Mouse (Mus musculus) kidney, postnatal 0 days (tissue): ENCODE measurements around the gene Cdh12. TPM values are rescaled to one million over a fixed set of nuclear protein-coding genes. Genes with fewer than 3 reads are reported as not detected.
"Not testable (repeated sequence)": the region's sequence is repeated elsewhere in the genome, so short reads cannot be mapped to it uniquely, and the experiment has no call there.

ENCODE experiments used
- ATAC-seq: fragments of 200-750 bp; cut with Nextera tagmentation; replicated peaks from 2 replicates; pipeline ENCODE4 v1.8.0; 2017; ENCODE audit warnings: low read depth, moderate number of reproducible peaks, moderate TSS enrichment, moderate library complexity; ENCODE audit not compliant: low FRiP score
- DNase-seq: peaks from one replicate; pipeline ENCODE4 v3.0.0-alpha.2; 2016; ENCODE audit warnings: low spot score
- H3K27ac ChIP-seq: fragments of 300-500 bp; sonication (generic); 2 replicates; pipeline ENCODE4 v1.5.1; 2014; ENCODE audit warnings: mild to moderate bottlenecking
- H3K27me3 ChIP-seq: fragments of 300-500 bp; sonication (generic); 2 replicates; pipeline ENCODE4 v1.6.1; 2014; ENCODE audit warnings: low read length, mixed read lengths; ENCODE audit not compliant: insufficient read depth
- H3K36me3 ChIP-seq: fragments of 300-500 bp; sonication (generic); 2 replicates; pipeline ENCODE4 v1.6.1; 2014; ENCODE audit warnings: low read length, mixed read lengths; ENCODE audit not compliant: insufficient read depth
- H3K4me1 ChIP-seq: fragments of 300-500 bp; sonication (generic); replicated peaks from 2 replicates; pipeline ENCODE4 v1.6.1; 2014; ENCODE audit warnings: antibody characterized with exemption, low read length, mixed read lengths; ENCODE audit not compliant: insufficient read depth
- H3K4me2 ChIP-seq: fragments of 300-500 bp; sonication (generic); 2 replicates; pipeline ENCODE4 v1.6.1; 2014; ENCODE audit warnings: mild to moderate bottlenecking, low read length, moderate library complexity, mixed read lengths
- H3K4me3 ChIP-seq: fragments of 300-500 bp; sonication (generic); replicated peaks from 2 replicates; pipeline ENCODE4 v1.5.1; 2014; ENCODE audit warnings: low read depth, low read length
- H3K9ac ChIP-seq: fragments of 300-500 bp; sonication (generic); 2 replicates; pipeline ENCODE4 v1.6.1; 2014; ENCODE audit warnings: low read depth, low read length
- H3K9me3 ChIP-seq: fragments of 300-500 bp; sonication (generic); replicated peaks from 2 replicates; pipeline ENCODE4 v1.6.1; 2016; ENCODE audit warnings: low read length, inconsistent platforms, mixed read lengths
- CTCF ChIP-seq: IDR thresholded peaks from 2 replicates; pipeline ENCODE4 v1.5.1; 2016; ENCODE audit warnings: antibody characterized with exemption, low read depth, mild to moderate bottlenecking, moderate library complexity
- WGBS: fragments of 180-500 bp; shearing (Covaris S2); extraction: QIAGEN DNeasy Blood & Tissue Kit; methylation state at CpG from one replicate; pipeline ENCODE4 v1.1.7; 2014; 5-methylcytosine and 5-hydroxymethylcytosine counted together
- polyA plus RNA-seq: library from polyadenylated mRNA; unstranded; fragments of >200 nt; fragmentation: Nextera tagmentation; extraction: Ambion mirVana; gene quantifications from 2 replicates; pipeline ENCODE4 v1.2.1, GENCODE M21; 2015

The Cdh12 gene
- polyA plus RNA-seq, 1 experiment from 2014 or later: 0.01 TPM

DNA sequence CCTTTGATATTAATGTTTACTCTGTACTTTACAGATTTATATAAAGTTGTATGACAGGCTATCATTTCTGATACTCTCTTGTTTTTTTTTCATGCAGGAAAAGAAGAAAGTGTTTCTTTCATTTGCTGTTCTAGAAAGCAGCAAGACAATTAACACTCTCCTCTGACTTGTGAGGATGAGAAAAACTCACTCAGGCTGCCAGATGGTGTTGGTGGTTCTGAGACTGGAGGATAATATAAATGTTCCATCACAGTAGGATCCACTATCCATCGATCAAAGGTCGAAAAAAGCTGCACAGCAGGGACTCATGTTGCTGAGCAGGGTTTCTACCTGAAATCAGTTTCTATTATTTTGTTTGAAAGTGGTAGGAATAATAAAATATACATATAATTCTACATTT lies 185.5 kb downstream of the Cdh12 start:
- no peak overlapping the region for H3K9ac ChIP-seq
- H3K4me1 ChIP-seq: no peaks in the 10 kb centered on the region
- no peak overlapping the region for H3K27ac ChIP-seq
- no peaks in the 10 kb centered on the region for H3K9me3 ChIP-seq
- TF ChIP-seq CTCF: no peak
- no peaks in the 10 kb centered on the region for H3K27me3 ChIP-seq
- no peak overlapping the region for H3K4me2 ChIP-seq
- ATAC-seq: no peak
- no peaks in the 10 kb centered on the region for H3K36me3 ChIP-seq
- no peak for DNase-seq
- 75% methylated on average over 2 of the region's 2 CpGs for WGBS
- no peak overlapping the region for H3K4me3 ChIP-seq

DNA sequence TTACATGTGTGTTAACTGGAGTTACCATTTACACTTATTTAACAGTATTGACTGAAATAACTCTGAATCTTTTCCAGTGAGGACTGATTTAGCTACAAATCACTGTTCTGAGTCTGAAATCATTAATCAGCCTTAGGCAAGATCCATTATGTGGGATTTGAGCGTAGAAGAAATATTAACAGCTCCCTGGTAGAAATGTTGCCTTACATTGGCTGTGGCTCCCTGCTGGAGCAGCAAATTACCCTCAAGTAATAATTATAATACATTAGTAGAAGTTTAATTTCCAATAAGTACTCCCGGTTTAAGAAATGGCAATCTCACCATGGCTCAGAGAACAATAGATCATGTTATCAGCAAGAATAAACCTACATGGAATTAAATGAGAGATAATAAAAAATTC lies 190.1 kb downstream of the Cdh12 start:
- no peak overlapping the region for H3K27ac ChIP-seq
- no peak for TF ChIP-seq CTCF
- ATAC-seq (no peak), DNase-seq (no peak)
- H3K4me2 ChIP-seq: no peak overlapping the region
- H3K9me3 ChIP-seq: no peaks in the 10 kb centered on the region
- no peak overlapping the region for H3K4me3 ChIP-seq
- no peaks in the 10 kb centered on the region for H3K27me3 ChIP-seq
- H3K9ac ChIP-seq: no peak overlapping the region
- H3K36me3 ChIP-seq: no peaks in the 10 kb centered on the region
- no peaks in the 10 kb centered on the region for H3K4me1 ChIP-seq
- 70% methylated on average over 2 of the region's 2 CpGs for WGBS

DNA sequence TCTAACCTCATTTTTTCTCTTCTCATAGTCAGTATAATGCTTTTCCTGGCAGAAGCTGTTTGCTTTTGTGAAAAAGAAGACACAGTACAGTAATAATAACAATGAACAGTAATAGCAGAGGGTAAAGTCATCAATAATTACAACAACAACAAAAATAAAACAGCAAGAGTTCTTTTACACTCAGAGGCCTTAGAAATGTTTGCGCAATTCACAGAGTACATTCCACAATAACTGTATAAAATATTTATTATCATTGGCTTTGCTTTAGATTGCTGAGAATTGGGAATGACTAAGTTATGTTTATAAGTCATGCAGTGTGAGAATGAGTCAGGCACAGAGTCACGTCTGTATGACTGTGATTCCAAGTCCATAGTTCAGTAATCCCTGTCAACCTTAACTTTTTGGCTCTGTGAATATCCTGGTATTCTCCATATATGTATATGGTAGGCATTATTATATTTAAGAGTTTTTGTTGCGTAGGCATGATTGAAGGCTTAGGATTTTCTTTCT lies 193.9 kb downstream of the Cdh12 start:
- H3K9me3 ChIP-seq: no peaks in the 10 kb centered on the region
- H3K9ac ChIP-seq: no peak overlapping the region
- peak; percentile 1 for DNase-seq
- no peaks in the 10 kb centered on the region for H3K4me1 ChIP-seq
- ATAC-seq: no peak
- WGBS: 79% methylated on average over 3 of the region's 3 CpGs
- H3K27me3 ChIP-seq: no peaks in the 10 kb centered on the region
- H3K36me3 ChIP-seq: no peaks in the 10 kb centered on the region
- no peak overlapping the region for H3K27ac ChIP-seq
- no peak overlapping the region for H3K4me3 ChIP-seq
- H3K4me2 ChIP-seq: no peak overlapping the region
- no peak for TF ChIP-seq CTCF

GRCm38 (mm10) chr15:20660221-20660620 lies 211.2 kb downstream of the Cdh12 start:
- H3K4me2 ChIP-seq: no peak overlapping the region

DNA sequence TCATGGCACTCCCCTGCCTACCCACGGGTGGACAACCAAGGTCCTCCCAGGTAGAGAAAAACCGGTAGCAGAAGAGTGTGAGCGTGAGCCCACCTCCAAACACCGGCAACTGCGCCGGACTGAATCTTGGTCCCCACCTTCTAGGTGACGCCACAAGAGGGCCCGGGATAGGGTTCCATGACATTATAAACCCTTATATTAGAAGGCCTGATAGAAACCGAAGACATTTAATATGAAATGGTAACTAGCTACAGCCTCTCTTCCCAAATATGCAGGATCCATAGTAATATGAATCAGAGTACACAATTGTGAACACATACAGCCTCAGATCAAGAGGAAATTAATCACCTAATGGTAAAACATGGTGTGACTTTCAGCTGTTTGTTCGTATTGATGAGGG lies 217.6 kb downstream of the Cdh12 start, which contains the start of gene Acot10:
Gene Acot10, minus strand, starts transcription at position 101 of the 400 bp plus-strand sequence.
- no peak within 1 kb of the TSS for H3K27ac ChIP-seq
- H3K4me3 ChIP-seq: no peak within 1 kb of the TSS
- no peaks in the 10 kb centered on the region for H3K36me3 ChIP-seq
- ATAC-seq (no peak), DNase-seq (no peak)
- 90% methylated on average over 10 of the region's 10 CpGs for WGBS
- H3K9ac ChIP-seq: no peak within 1 kb of the TSS
- H3K9me3 ChIP-seq: no peaks in the 10 kb centered on the region
- no peaks in the 10 kb centered on the region for H3K27me3 ChIP-seq
- TF ChIP-seq CTCF: no peak
- H3K4me2 ChIP-seq: no peak within 1 kb of the TSS
- H3K4me1 ChIP-seq: no peaks in the 10 kb centered on the region

More at GRCm38 (mm10) chr15:20660221-20660620, 211.2 kb downstream of the Cdh12 start:
- 63% methylated on average over 2 of the region's 2 CpGs for WGBS
- no peak for TF ChIP-seq CTCF
- Histone ChIP-seq H3K27ac (no peak overlapping the region), H3K9me3 (no peaks in the 10 kb centered on the region), H3K27me3 (no peaks in the 10 kb centered on the region), H3K4me1 (no peaks in the 10 kb centered on the region), H3K36me3 (no peaks in the 10 kb centered on the region), H3K4me3 (no peak overlapping the region), H3K9ac (no peak overlapping the region)
- ATAC-seq (no peak), DNase-seq (no peak)

GRCm38 (mm10) chr15:20667350-20667749 lies 218.3 kb downstream of the Cdh12 start:
- no peaks in the 10 kb centered on the region for H3K4me1 ChIP-seq
- no peak overlapping the region for H3K4me2 ChIP-seq
- H3K27me3 ChIP-seq: no peaks in the 10 kb centered on the region
- DNase-seq (no peak), ATAC-seq (no peak)
- H3K9me3 ChIP-seq: no peaks in the 10 kb centered on the region
- H3K36me3 ChIP-seq: no peaks in the 10 kb centered on the region
- H3K27ac ChIP-seq: no peak overlapping the region
- TF ChIP-seq CTCF: no peak
- H3K9ac ChIP-seq: no peak overlapping the region
- no peak overlapping the region for H3K4me3 ChIP-seq

DNA sequence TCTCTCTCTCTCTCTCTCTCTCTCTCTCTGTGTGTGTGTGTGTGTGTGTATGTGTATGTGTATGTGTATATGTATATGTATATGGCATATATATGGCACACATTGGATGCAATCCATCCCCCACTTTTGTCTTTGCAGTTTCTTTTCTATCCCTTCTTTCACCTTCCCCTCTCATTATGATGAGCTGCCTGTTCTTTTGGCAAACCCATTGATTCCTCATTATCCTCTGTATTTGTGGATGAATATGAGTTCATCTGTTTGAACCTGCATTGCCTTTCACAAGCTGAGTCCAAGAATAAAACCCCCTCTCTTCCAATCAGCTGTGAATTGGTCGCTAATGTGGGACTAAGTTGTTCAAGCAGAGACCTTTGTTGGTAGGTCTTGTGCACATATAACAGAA lies 218.9 kb downstream of the Cdh12 start:
- Histone ChIP-seq H3K36me3 (no peaks in the 10 kb centered on the region), H3K4me3 (no peak overlapping the region), H3K9me3 (no peaks in the 10 kb centered on the region), H3K27me3 (no peaks in the 10 kb centered on the region), H3K4me1 (no peaks in the 10 kb centered on the region), H3K4me2 (no peak overlapping the region), H3K9ac (no peak overlapping the region), H3K27ac (no peak overlapping the region)
- DNase-seq (no peak), ATAC-seq (no peak)
- 72% methylated on average over 1 of the region's 1 CpGs for WGBS
- no peak for TF ChIP-seq CTCF

DNA sequence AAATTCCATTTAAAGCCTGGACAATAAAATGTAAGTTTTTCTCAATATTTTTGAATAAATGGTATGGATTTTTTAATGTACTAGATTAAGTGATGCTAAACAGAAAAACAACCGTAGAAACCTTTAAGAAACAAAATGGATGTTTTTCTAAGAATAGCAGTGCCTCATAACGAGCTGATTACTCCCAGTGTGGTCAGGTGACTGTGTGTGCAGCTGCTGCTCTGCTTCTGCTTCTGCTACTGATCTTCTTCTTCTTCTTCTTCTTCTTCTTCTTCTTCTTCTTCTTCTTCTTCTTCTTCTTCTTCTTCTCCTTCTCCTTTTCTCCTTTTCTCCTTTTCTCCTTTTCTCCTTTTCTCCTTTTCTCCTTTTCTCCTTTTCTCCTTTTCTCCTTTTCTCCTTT lies 220.4 kb downstream of the Cdh12 start:
- not testable (repeated sequence) for H3K27me3 ChIP-seq, H3K4me2 ChIP-seq, ATAC-seq, H3K9me3 ChIP-seq, H3K9ac ChIP-seq, DNase-seq, H3K27ac ChIP-seq, H3K4me3 ChIP-seq, H3K4me1 ChIP-seq, H3K36me3 ChIP-seq
- 40% methylated on average over 2 of the region's 2 CpGs for WGBS
